Mouse (Mus musculus): ENCODE measurements around the gene Hsp90aa1. TPM values are rescaled to one million over a fixed set of nuclear protein-coding genes. Genes with fewer than 3 reads are reported as not detected.
"Not testable (repeated sequence)": the region's sequence is repeated elsewhere in the genome, so short reads cannot be mapped to it uniquely, and the experiment has no call there.

The Hsp90aa1 gene
- polyA plus RNA-seq, 1 experiment from 2014 or later = 1,237 TPM

- Histone ChIP-seq H3K9me3 (ENCODE audit: control insufficient read depth, low read length) (no peaks in the 10 kb centered on the region), H3K27me3 (replicated peaks; ENCODE audit: control insufficient read depth, insufficient read depth, low read length) (0 out of 2 replicates have a peak, but pooled peaks cover 2% of the 10 kb centered on the region), H3K9ac (replicated peaks; ENCODE audit: low read depth, low read length) (no peak overlapping the region), H3K27ac (ENCODE audit: low read length) (no peak overlapping the region), H3K36me3 (ENCODE audit: control insufficient read depth, insufficient read depth) (no peaks in the 10 kb centered on the region), H3K4me3 (replicated peaks; ENCODE audit: low read length) (no peak overlapping the region), H3K4me1 (replicated peaks; ENCODE audit: control insufficient read depth, insufficient read depth, low read length) (peaks cover 8% of the 10 kb centered on the region), H3K4me2 (ENCODE audit: low read length) (no peak overlapping the region)
- 34% methylated on average over 8 of the region's 8 CpGs for WGBS
- ATAC-seq = peak; percentile 56; the same call in 1 of the 2 replicates
These were observed 512 bp upstream of the Hsp90aa1 start for GRCm38 (mm10) chr12:110703008-110703471.

- not testable (repeated sequence) for H3K9me3 ChIP-seq (ENCODE audit: control insufficient read depth, low read length); H3K4me3 ChIP-seq (replicated peaks; ENCODE audit: low read length); H3K9ac ChIP-seq (replicated peaks; ENCODE audit: low read depth, low read length); H3K4me2 ChIP-seq (ENCODE audit: low read length); H3K27me3 ChIP-seq (replicated peaks; ENCODE audit: control insufficient read depth, insufficient read depth, low read length); H3K4me1 ChIP-seq (replicated peaks; ENCODE audit: control insufficient read depth, insufficient read depth, low read length); ATAC-seq; H3K36me3 ChIP-seq (ENCODE audit: control insufficient read depth, insufficient read depth); H3K27ac ChIP-seq (ENCODE audit: low read length)
- 9% methylated on average over 1 of the region's 3 CpGs for WGBS
These were observed 1.2 kb downstream of the Hsp90aa1 start for GRCm38 (mm10) chr12:110701363-110701762.

GRCm38 (mm10) chr12:110700730-110701129 lies 1.8 kb downstream of the Hsp90aa1 start:
- Histone ChIP-seq H3K4me1 (replicated peaks; ENCODE audit: control insufficient read depth, insufficient read depth, low read length) (peaks cover 7% of the 10 kb centered on the region; the same call in 1 of the 2 replicates), H3K36me3 (ENCODE audit: control insufficient read depth, insufficient read depth) (no peaks in the 10 kb centered on the region), H3K4me3 (replicated peaks; ENCODE audit: low read length) (no peak overlapping the region), H3K27me3 (replicated peaks; ENCODE audit: control insufficient read depth, insufficient read depth, low read length) (0 out of 2 replicates have a peak, but pooled peaks cover 2% of the 10 kb centered on the region), H3K4me2 (ENCODE audit: low read length) (no peak overlapping the region), H3K27ac (ENCODE audit: low read length) (no peak overlapping the region), H3K9me3 (ENCODE audit: control insufficient read depth, low read length) (no peaks in the 10 kb centered on the region), H3K9ac (replicated peaks; ENCODE audit: low read depth, low read length) (no peak overlapping the region)
- WGBS = 64% methylated on average over 2 of the region's 2 CpGs
- ATAC-seq = no peak

- Histone ChIP-seq H3K36me3 (ENCODE audit: control insufficient read depth, insufficient read depth) (peaks cover 4% of the 10 kb centered on the region; the same call in 1 of the 2 replicates), H3K9ac (replicated peaks; ENCODE audit: low read depth, low read length) (no peak overlapping the region), H3K4me1 (replicated peaks; ENCODE audit: control insufficient read depth, insufficient read depth, low read length) (peaks cover 15% of the 10 kb centered on the region), H3K4me2 (ENCODE audit: low read length) (no peak overlapping the region), H3K27ac (ENCODE audit: low read length) (no peak overlapping the region), H3K4me3 (replicated peaks; ENCODE audit: low read length) (no peak overlapping the region), H3K27me3 (replicated peaks; ENCODE audit: control insufficient read depth, insufficient read depth, low read length) (0 out of 2 replicates have a peak, but pooled peaks cover 2% of the 10 kb centered on the region), H3K9me3 (ENCODE audit: control insufficient read depth, low read length) (no peaks in the 10 kb centered on the region)
- WGBS = 65% methylated on average over 2 of the region's 2 CpGs
- no peak for ATAC-seq
These were observed 3.4 kb downstream of the Hsp90aa1 start for GRCm38 (mm10) chr12:110699171-110699547.

GRCm38 (mm10) chr12:110698523-110699170 lies 3.9 kb downstream of the Hsp90aa1 start:
- WGBS = 50% methylated on average over 15 of the region's 15 CpGs
- no peak overlapping the region for H3K4me2 ChIP-seq (ENCODE audit: low read length)
- no peak for ATAC-seq
- H3K27me3 ChIP-seq (replicated peaks; ENCODE audit: control insufficient read depth, insufficient read depth, low read length) = 0 out of 2 replicates have a peak, but pooled peaks cover 2% of the 10 kb centered on the region
- no peaks in the 10 kb centered on the region for H3K9me3 ChIP-seq (ENCODE audit: control insufficient read depth, low read length)
- no peak overlapping the region for H3K27ac ChIP-seq (ENCODE audit: low read length)
- peaks cover 4% of the 10 kb centered on the region; the same call in 1 of the 2 replicates for H3K36me3 ChIP-seq (ENCODE audit: control insufficient read depth, insufficient read depth)
- H3K4me1 ChIP-seq (replicated peaks; ENCODE audit: control insufficient read depth, insufficient read depth, low read length) = peaks cover 18% of the 10 kb centered on the region
- H3K4me3 ChIP-seq (replicated peaks; ENCODE audit: low read length) = no peak overlapping the region
- no peak overlapping the region for H3K9ac ChIP-seq (replicated peaks; ENCODE audit: low read depth, low read length)

GRCm38 (mm10) chr12:110698080-110698479 lies 4.4 kb downstream of the Hsp90aa1 start:
- Histone ChIP-seq H3K4me2 (ENCODE audit: low read length) (no peak overlapping the region), H3K27ac (ENCODE audit: low read length) (no peak overlapping the region), H3K4me1 (replicated peaks; ENCODE audit: control insufficient read depth, insufficient read depth, low read length) (peaks cover 17% of the 10 kb centered on the region), H3K27me3 (replicated peaks; ENCODE audit: control insufficient read depth, insufficient read depth, low read length) (0 out of 2 replicates have a peak, but pooled peaks cover 2% of the 10 kb centered on the region), H3K36me3 (ENCODE audit: control insufficient read depth, insufficient read depth) (peaks cover 4% of the 10 kb centered on the region), H3K9me3 (ENCODE audit: control insufficient read depth, low read length) (no peaks in the 10 kb centered on the region), H3K4me3 (replicated peaks; ENCODE audit: low read length) (no peak overlapping the region), H3K9ac (replicated peaks; ENCODE audit: low read depth, low read length) (no peak overlapping the region)
- WGBS = 88% methylated on average over 1 of the region's 1 CpGs
- ATAC-seq = no peak

- Histone ChIP-seq H3K4me3 (replicated peaks; ENCODE audit: low read length) (no peak overlapping the region), H3K27me3 (replicated peaks; ENCODE audit: control insufficient read depth, insufficient read depth, low read length) (0 out of 2 replicates have a peak, but pooled peaks cover 2% of the 10 kb centered on the region), H3K9ac (replicated peaks; ENCODE audit: low read depth, low read length) (no peak overlapping the region), H3K36me3 (ENCODE audit: control insufficient read depth, insufficient read depth) (peaks cover 8% of the 10 kb centered on the region), H3K4me1 (replicated peaks; ENCODE audit: control insufficient read depth, insufficient read depth, low read length) (peaks cover 16% of the 10 kb centered on the region), H3K9me3 (ENCODE audit: control insufficient read depth, low read length) (no peaks in the 10 kb centered on the region), H3K4me2 (ENCODE audit: low read length) (no peak overlapping the region), H3K27ac (ENCODE audit: low read length) (no peak overlapping the region)
- 73% methylated on average over 5 of the region's 5 CpGs for WGBS
- ATAC-seq = no peak
These were observed 5.1 kb downstream of the Hsp90aa1 start for GRCm38 (mm10) chr12:110697457-110697856.

GRCm38 (mm10) chr12:110696975-110697400 lies 5.5 kb downstream of the Hsp90aa1 start:
- H3K9me3 ChIP-seq (ENCODE audit: control insufficient read depth, low read length) = no peaks in the 10 kb centered on the region
- peaks cover 10% of the 10 kb centered on the region for H3K36me3 ChIP-seq (ENCODE audit: control insufficient read depth, insufficient read depth)
- 43% methylated on average over 9 of the region's 9 CpGs for WGBS
- 0 out of 2 replicates have a peak, but pooled peaks cover 2% of the 10 kb centered on the region for H3K27me3 ChIP-seq (replicated peaks; ENCODE audit: control insufficient read depth, insufficient read depth, low read length)
- peaks cover 16% of the 10 kb centered on the region for H3K4me1 ChIP-seq (replicated peaks; ENCODE audit: control insufficient read depth, insufficient read depth, low read length)
- H3K4me2 ChIP-seq (ENCODE audit: low read length) = peak overlapping the region; percentile 83
- peak overlapping the region; percentile 91 for H3K9ac ChIP-seq (replicated peaks; ENCODE audit: low read depth, low read length)
- peak overlapping the region; percentile 90; the same call in 1 of the 2 replicates for H3K27ac ChIP-seq (ENCODE audit: low read length)
- H3K4me3 ChIP-seq (replicated peaks; ENCODE audit: low read length) = peak overlapping the region; percentile 99
- no peak for ATAC-seq

GRCm38 (mm10) chr12:110696173-110696974 lies 6.2 kb downstream of the Hsp90aa1 start:
- H3K36me3 ChIP-seq (ENCODE audit: control insufficient read depth, insufficient read depth) = peaks cover 10% of the 10 kb centered on the region
- H3K4me3 ChIP-seq (replicated peaks; ENCODE audit: low read length) = peak overlapping the region; percentile 99
- H3K9ac ChIP-seq (replicated peaks; ENCODE audit: low read depth, low read length) = peak overlapping the region; percentile 99
- peak overlapping the region; percentile 98 for H3K27ac ChIP-seq (ENCODE audit: low read length)
- ATAC-seq = peak; percentile 95
- 0 out of 2 replicates have a peak, but pooled peaks cover 2% of the 10 kb centered on the region for H3K27me3 ChIP-seq (replicated peaks; ENCODE audit: control insufficient read depth, insufficient read depth, low read length)
- peak overlapping the region; percentile 83 for H3K4me2 ChIP-seq (ENCODE audit: low read length)
- H3K9me3 ChIP-seq (ENCODE audit: control insufficient read depth, low read length) = no peaks in the 10 kb centered on the region
- under 1% methylated on average over 86 of the region's 89 CpGs for WGBS
- H3K4me1 ChIP-seq (replicated peaks; ENCODE audit: control insufficient read depth, insufficient read depth, low read length) = peaks cover 16% of the 10 kb centered on the region
